ENCODE assay signal across 27 mouse cellular contexts in the genomic region with DNA sequence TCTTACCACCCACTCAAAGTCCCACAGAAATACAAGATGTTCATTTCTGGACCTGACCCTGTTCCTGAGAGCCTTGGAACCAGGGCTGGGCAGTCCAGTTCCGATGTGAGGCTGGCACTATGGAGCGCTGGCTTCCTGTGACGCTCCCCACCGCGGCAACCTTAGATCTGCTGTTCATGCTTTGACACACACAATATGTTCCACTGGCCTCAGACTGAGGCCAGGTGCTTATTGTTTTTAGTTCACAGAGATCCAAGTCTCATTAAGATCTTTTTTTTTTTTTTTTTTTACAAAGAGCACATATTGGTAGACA.
"Had no signal": no experiment of that assay in that cellular context is flagged by ENCODE, and none has a peak within 500 bp of the region (broad histone marks: within the 10 kb centered on the region; RNA-seq: fewer than 3 reads in every experiment).

No protein-coding gene starts in this region.

- H3K4me2 ChIP-seq: heart, embryonic 11.5 days; heart, embryonic 13.5 days; heart, embryonic 15.5 days; hindbrain, embryonic 12.5 days; hindbrain, embryonic 14.5 days; intestine, embryonic 15.5 days; limb, embryonic 12.5 days; liver, embryonic 11.5 days had no signal

- H3K9me3 ChIP-seq: heart, embryonic 13.5 days; heart, embryonic 15.5 days; hindbrain, embryonic 10.5 days; hindbrain, embryonic 12.5 days; intestine, embryonic 15.5 days; limb, embryonic 10.5 days; limb, embryonic 12.5 days had no signal

- H3K36me3 ChIP-seq: heart, embryonic 15.5 days; hindbrain, embryonic 12.5 days; intestine, embryonic 15.5 days had no signal

- H3K27me3 ChIP-seq: heart, embryonic 13.5 days; heart, embryonic 15.5 days; hindbrain, embryonic 12.5 days; intestine, embryonic 15.5 days; limb, embryonic 12.5 days had no signal

- H3K27ac ChIP-seq: gastrocnemius, adult 2 months; heart, adult 2 months; heart, embryonic 13.5 days; heart, embryonic 15.5 days; hindbrain, embryonic 10.5 days; hindbrain, embryonic 12.5 days; hindbrain, embryonic 14.5 days; intestine, embryonic 15.5 days; layer of hippocampus, adult 2 months; left cerebral cortex, adult 2 months; limb, embryonic 10.5 days; limb, embryonic 12.5 days had no signal

- H3K4me3 ChIP-seq: gastrocnemius, adult 2 months; heart, adult 2 months; heart, embryonic 13.5 days; heart, embryonic 15.5 days; hindbrain, embryonic 10.5 days; hindbrain, embryonic 12.5 days; intestine, embryonic 15.5 days; layer of hippocampus, adult 2 months; left cerebral cortex, adult 2 months; limb, embryonic 10.5 days; limb, embryonic 12.5 days had no signal

- ATAC-seq: forebrain, embryonic 16.5 days; hindbrain, embryonic 16.5 days; inflammation-experienced regulatory T-cells, adult 6 months; intestine, embryonic 15.5 days; intestine, postnatal 0 days had no signal

- H3K9ac ChIP-seq: heart, embryonic 13.5 days; heart, embryonic 15.5 days; hindbrain, embryonic 12.5 days; hindbrain, embryonic 14.5 days; intestine, embryonic 15.5 days; limb, embryonic 12.5 days had no signal

- DNase-seq: gastrocnemius, adult 2 months; gastrocnemius, postnatal 10 days; gastrocnemius, postnatal 25 days; heart, adult 2 months; heart, postnatal 14 days; heart, postnatal 4 days; kidney, adult 18-20 months; kidney, adult 9 months; kidney, postnatal 25 days; kidney, postnatal 4 days; liver had no signal
